Mouse (Mus musculus): Measurements from ENCODE around the gene Gm20388.

DNA sequence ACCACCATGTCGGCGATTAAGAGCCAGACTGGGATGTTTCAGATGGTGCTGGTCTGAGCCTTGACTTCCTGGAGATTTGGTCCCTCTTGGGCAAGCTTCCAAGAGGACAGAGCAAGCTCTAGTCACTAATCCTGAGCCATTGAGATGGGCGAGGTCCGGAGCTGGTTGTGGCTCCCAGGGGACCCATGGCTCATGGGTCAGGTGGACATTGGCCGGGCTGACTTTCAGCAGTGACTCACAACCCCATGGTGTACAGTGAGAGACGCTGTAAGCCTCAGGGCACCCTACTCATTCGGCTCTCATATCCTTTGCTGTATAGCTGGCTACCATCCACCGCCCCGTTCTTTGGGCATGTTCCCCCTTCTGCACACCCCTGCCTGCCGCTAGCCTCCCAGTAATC, 1223.5 kb downstream of the Gm20388 start:
- TF ChIP-seq ZNF384 (IDR thresholded peaks at IDR 0.05; ENCODE audit: low read depth, low read length) (no peak), HCFC1 (IDR thresholded peaks at IDR 0.05; ENCODE audit: borderline replicate concordance, insufficient read depth, low read length) (no peak), ZC3H11A (IDR thresholded peaks at IDR 0.05; ENCODE audit: borderline replicate concordance, low read depth, low read length) (no peak), CHD2 (IDR thresholded peaks at IDR 0.05; ENCODE audit: low read depth, low read length) (no peak)
